In the genomic region with DNA sequence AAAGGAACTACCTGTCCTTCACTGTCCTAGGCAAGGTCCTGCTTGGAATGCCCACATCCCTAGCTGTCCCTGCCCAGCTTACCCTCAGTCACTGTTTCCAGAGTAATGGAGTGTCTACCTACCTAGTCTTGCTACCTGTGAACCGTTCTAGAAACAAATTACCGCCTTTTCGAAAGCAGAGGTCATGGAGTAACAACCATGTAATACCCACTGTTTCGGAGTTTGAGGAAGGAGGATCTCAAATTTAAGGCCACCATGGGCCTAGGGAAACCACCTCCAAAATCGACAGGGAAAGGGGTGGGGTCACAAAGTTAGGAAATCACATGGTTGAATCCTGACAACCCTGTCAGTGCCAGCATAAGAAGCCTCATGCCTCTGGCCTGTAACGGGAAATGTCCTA, we compare ENCODE assay signal across 8 mouse cellular contexts. TPM values are rescaled to one million over a fixed set of nuclear protein-coding genes. Genes with fewer than 3 reads are reported as not detected.
DNase-seq lines count a peak whose midpoint lies in the region; ATAC-seq lines count a peak whose summit lies in the region.

No protein-coding gene starts in this region.

- 42% methylated on average over 6 of the region's 6 CpGs for WGBS in forebrain, embryonic 16.5 days
- 48% methylated on average over 6 of the region's 6 CpGs for whole genome bisulfite sequencing in liver, embryonic 12.5 days (ENCODE audit: insufficient replicate concordance)

- H3K9ac ChIP-seq in forebrain, embryonic 16.5 days (replicated peaks; ENCODE audit: low read depth, low read length): no peak overlapping the region; the same call in 1 of the 2 replicates
- H3K9ac ChIP-seq in liver, embryonic 12.5 days: peak overlapping the region; percentile 89

- H3K4me3 ChIP-seq in erythroblast, embryonic 14.5 days (replicated peaks): peak overlapping the region; percentile 88
- no peak overlapping the region for H3K4me3 ChIP-seq in forebrain, embryonic 16.5 days (replicated peaks; ENCODE audit: low read length)
- H3K4me3 ChIP-seq in liver, embryonic 12.5 days: peak overlapping the region; percentile 80

- H3K9me3 ChIP-seq in erythroblast, embryonic 14.5 days (ENCODE audit: control insufficient read depth, low read length): no peaks in the 10 kb centered on the region
- H3K9me3 ChIP-seq in forebrain, embryonic 16.5 days (ENCODE audit: control insufficient read depth, low read length): no peaks in the 10 kb centered on the region
- H3K9me3 ChIP-seq in liver, embryonic 12.5 days (replicated peaks): no peaks in the 10 kb centered on the region

- DNase-seq in 3T3-L1 (ENCODE audit: low read depth, low spot score): peak; percentile 21
- DNase-seq in cerebellum, postnatal 36 days: no peak
- DNase-seq in MN1 (ENCODE audit: low spot score): no peak
- DNase-seq in gastrocnemius, postnatal 36 days: no peak

- no peaks in the 10 kb centered on the region for H3K27me3 ChIP-seq in erythroblast, embryonic 14.5 days (ENCODE audit: control insufficient read depth)
- H3K27me3 ChIP-seq in forebrain, embryonic 16.5 days (replicated peaks; ENCODE audit: control insufficient read depth, insufficient read depth, low read length): no peaks in the 10 kb centered on the region
- no peaks in the 10 kb centered on the region for H3K27me3 ChIP-seq in liver, embryonic 12.5 days (replicated peaks)

- peaks cover 61% of the 10 kb centered on the region for H3K4me1 ChIP-seq in erythroblast, embryonic 14.5 days (ENCODE audit: control insufficient read depth)
- peaks cover 19% of the 10 kb centered on the region for H3K4me1 ChIP-seq in forebrain, embryonic 16.5 days (replicated peaks; ENCODE audit: control insufficient read depth, insufficient read depth, low read length)
- H3K4me1 ChIP-seq in liver, embryonic 12.5 days: peaks cover 56% of the 10 kb centered on the region

- H3K4me2 ChIP-seq in forebrain, embryonic 16.5 days (ENCODE audit: low read length): peak overlapping the region; percentile 75; the same call in 1 of the 2 replicates
- H3K4me2 ChIP-seq in liver, embryonic 12.5 days: peak overlapping the region; percentile 97

- H3K36me3 ChIP-seq in erythroblast, embryonic 14.5 days (ENCODE audit: control insufficient read depth): peaks cover 87% of the 10 kb centered on the region
- H3K36me3 ChIP-seq in forebrain, embryonic 16.5 days (ENCODE audit: control insufficient read depth, insufficient read depth): peaks cover 23% of the 10 kb centered on the region
- peaks cover 69% of the 10 kb centered on the region for H3K36me3 ChIP-seq in liver, embryonic 12.5 days

- intact Hi-C loops in gastrocnemius, postnatal 36 days (cut with DNase I): no loop called here

- peak overlapping the region; percentile 91 for H3K27ac ChIP-seq in forebrain, embryonic 16.5 days (ENCODE audit: low read length)
- H3K27ac ChIP-seq in liver, embryonic 12.5 days: peak overlapping the region; percentile 92

- ATAC-seq in erythroblast, adult 5-6 weeks (replicated peaks; ENCODE audit: low FRiP score, poor library complexity, severe bottlenecking): no peak
- no peak; the same call in 1 of the 2 replicates for ATAC-seq in forebrain, embryonic 16.5 days
- no peak for ATAC-seq in liver, embryonic 12.5 days

RNA-seq across cellular contexts. Expression of gene Dhrs13, which starts 0.7 kb away (rescaled TPM):
- polyA plus RNA-seq in erythroblast, embryonic 14.5 days (2012): 4.7 and 5.1 TPM in 2 replicates
- total RNA-seq in erythroblast, adult 5-6 weeks (2015; ENCODE audit: low replicate concordance): 3.1 and 6.0 TPM in 2 replicates
- 1.5 and 3.6 TPM in 2 replicates for total RNA-seq in erythroblast, adult 5-6 weeks (2017; ENCODE audit: low replicate concordance)
- 29.5 and 33.8 TPM in 2 replicates for polyA plus RNA-seq in forebrain, embryonic 16.5 days (2015; fragmentation: Nextera tagmentation; extraction: Ambion mirVana)
- 25.4 and 26.4 TPM in 2 replicates for polyA plus RNA-seq in liver, embryonic 12.5 days (2016; fragmentation: Nextera tagmentation; extraction: Ambion mirVana)
- 1 to 10 TPM in 1 of 2 experiments, under 1 TPM in 1; 0.94 to 1.9 TPM for total RNA-seq in gastrocnemius, postnatal 36 days (2021)

RNA-seq across cellular contexts. Expression of gene Flot2, which starts 6.3 kb away (rescaled TPM):
- 4.8 and 5.4 TPM in 2 replicates for polyA plus RNA-seq in erythroblast, embryonic 14.5 days (2012)
- 14.2 and 31.5 TPM in 2 replicates for total RNA-seq in erythroblast, adult 5-6 weeks (2015; ENCODE audit: low replicate concordance)
- total RNA-seq in erythroblast, adult 5-6 weeks (2017; ENCODE audit: low replicate concordance): 22.5 and 24.7 TPM in 2 replicates
- polyA plus RNA-seq in forebrain, embryonic 16.5 days (2015; fragmentation: Nextera tagmentation; extraction: Ambion mirVana): 101 and 106 TPM in 2 replicates
- polyA plus RNA-seq in liver, embryonic 12.5 days (2016; fragmentation: Nextera tagmentation; extraction: Ambion mirVana): 31.7 and 32.0 TPM in 2 replicates
- total RNA-seq in gastrocnemius, postnatal 36 days (2021): 10 to 100 TPM; 51.7 to 55.6 TPM

RNA-seq across cellular contexts. Expression of gene Eral1, which starts 48.8 kb away (rescaled TPM):
- 0.14 and 0.29 TPM in 2 replicates for polyA plus RNA-seq in erythroblast, embryonic 14.5 days (2012)
- total RNA-seq in erythroblast, adult 5-6 weeks (2015; ENCODE audit: low replicate concordance): 3.7 and 7.7 TPM in 2 replicates
- total RNA-seq in erythroblast, adult 5-6 weeks (2017; ENCODE audit: low replicate concordance): 3.9 and 7.0 TPM in 2 replicates
- polyA plus RNA-seq in forebrain, embryonic 16.5 days (2015; fragmentation: Nextera tagmentation; extraction: Ambion mirVana): 34.2 and 34.3 TPM in 2 replicates
- polyA plus RNA-seq in liver, embryonic 12.5 days (2016; fragmentation: Nextera tagmentation; extraction: Ambion mirVana): 23.2 and 25.5 TPM in 2 replicates
- total RNA-seq in gastrocnemius, postnatal 36 days (2021): 10 to 100 TPM; 21.7 to 22.7 TPM

RNA-seq across cellular contexts. Expression of gene Phf12, which starts 48.8 kb away (rescaled TPM):
- polyA plus RNA-seq in erythroblast, embryonic 14.5 days (2012): 16.6 and 19.3 TPM in 2 replicates
- 19.9 and 24.2 TPM in 2 replicates for total RNA-seq in erythroblast, adult 5-6 weeks (2015; ENCODE audit: low replicate concordance)
- 9.8 and 11.5 TPM in 2 replicates for total RNA-seq in erythroblast, adult 5-6 weeks (2017; ENCODE audit: low replicate concordance)
- 20.6 and 23.0 TPM in 2 replicates for polyA plus RNA-seq in forebrain, embryonic 16.5 days (2015; fragmentation: Nextera tagmentation; extraction: Ambion mirVana)
- polyA plus RNA-seq in liver, embryonic 12.5 days (2016; fragmentation: Nextera tagmentation; extraction: Ambion mirVana): 13.6 and 13.8 TPM in 2 replicates
- total RNA-seq in gastrocnemius, postnatal 36 days (2021): 10 to 100 TPM; 10.7 to 14.1 TPM

Comparison
In these comparisons a context has a peak if more than half of its experiments do, and no peak if none do; other contexts are left out.
1. RNA of gene Eral1, which starts 48.8 kb away (polyA plus RNA-seq): 34.2 to 34.3 TPM in forebrain, embryonic 16.5 days and 23.2 to 25.5 TPM in liver, embryonic 12.5 days; 0.14 to 0.29 TPM in erythroblast, embryonic 14.5 days; every median in the first group is over 10 times any median in the second.